Mouse (Mus musculus) kidney, postnatal 10 days (tissue): ENCODE data around the gene Adamts2.

Source experiments
- DNase-seq: peaks from one replicate; pipeline ENCODE4 v3.0.0; 2021; ENCODE audit warnings: mixed read lengths

Adamts2 gene

DNA sequence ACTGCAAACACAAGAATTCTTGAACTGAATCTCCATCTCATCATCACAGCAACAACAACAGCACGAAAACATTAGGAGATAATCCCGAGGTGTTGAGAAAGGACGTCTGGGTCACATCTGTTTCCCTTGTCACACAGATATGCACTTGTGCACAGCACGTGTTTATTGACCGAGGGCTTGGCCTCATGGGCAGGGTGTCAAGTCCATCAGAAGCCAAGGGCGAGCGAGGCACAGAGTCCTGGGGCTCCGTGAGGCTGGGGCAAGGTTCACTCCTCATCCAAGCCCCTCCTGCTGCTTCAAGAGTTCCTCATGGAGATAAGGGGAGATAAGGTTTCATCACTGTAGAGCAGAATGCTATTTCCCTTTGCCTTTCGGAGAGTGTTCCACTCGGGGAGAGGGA is 137.6 kb downstream of the Adamts2 start:
- peak; percentile 16 for DNase-seq

DNA sequence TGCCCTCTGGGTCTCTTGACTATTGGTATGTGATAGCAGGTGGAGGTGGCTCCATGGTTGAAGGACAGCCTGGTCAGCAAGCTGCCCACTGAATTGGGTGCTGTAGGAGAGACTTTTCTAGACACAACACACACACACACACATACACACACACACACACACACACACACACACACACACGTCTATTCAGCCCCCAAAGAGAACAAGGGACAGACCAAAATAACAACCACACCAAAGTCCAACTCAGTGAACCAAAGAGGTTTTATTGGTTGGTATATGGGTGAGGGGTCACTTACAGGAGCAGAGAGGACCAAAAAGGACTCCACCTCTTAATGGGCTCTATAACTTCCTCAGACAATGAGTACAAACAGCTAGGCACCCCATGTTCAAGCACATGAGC is 140.3 kb downstream of the Adamts2 start:
- peak; percentile 17 for DNase-seq

DNA sequence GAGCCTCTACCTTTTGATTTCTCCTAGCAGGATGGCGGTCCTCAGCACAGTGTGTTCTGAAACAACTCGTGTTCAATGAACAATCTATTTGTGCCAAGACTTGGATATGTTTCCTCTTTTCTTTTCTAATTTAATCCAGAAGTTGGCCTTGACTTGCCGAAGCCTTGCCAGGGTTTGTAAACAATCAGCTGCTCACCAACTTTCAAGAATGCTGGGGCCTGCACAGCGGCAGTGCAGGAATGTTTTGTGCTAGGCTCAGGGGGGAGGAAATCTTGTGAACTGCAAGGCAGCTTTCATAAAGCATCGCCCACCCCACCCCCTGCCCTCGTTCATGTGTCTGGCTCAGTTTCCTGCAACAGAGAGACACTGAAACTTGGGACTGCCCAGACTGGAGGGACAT is 143.1 kb downstream of the Adamts2 start:
- no peak for DNase-seq

DNA sequence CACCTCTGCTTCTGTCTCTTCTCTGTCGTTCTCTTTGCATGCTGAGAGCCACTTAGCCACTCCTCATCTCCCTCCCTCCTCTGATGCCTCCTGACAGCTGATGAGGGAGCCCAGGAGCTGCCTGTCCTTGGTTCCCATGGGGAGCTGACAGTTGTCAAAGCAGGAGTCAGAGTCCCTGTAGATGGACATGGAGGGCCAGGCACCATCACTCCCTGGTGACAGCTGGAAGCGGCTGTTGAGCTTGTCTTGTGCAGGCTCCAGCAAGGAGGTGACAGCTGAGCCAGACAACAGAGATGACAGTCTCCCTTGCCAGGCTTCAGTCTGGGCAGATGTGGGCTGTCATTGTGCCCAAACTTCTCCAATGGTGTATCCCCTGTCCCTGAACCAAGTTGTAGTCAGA is 144.6 kb downstream of the Adamts2 start:
- DNase-seq, result peak; percentile 24

DNA sequence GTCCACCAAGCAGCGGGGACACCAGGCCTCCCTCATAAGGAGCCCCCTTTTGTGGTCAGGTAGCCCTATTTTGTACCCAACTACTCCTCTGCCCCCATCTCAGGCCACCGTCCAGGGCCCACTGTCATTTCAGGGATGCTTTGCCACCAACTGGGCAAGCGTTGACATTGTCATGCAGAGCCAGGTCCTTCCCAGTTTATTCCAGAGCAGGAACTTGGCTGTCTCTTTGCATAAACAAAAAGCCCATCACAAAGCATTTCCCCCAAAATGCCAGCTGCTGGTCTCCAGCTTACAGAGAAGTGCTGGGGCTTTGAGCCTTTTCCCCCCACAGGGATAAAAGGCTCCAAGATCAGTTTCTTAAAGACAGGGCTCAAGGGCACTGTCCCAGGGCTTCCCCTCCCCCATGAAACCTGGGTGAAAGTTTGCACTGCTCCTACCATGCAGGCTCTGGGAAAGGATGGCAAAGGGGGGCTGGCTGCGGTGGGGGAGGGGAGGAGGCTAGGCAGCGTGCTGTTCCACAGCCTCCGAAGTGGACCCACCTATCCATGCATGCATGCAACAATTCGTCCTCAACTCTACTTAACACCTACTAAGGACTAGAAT is 149.2 kb downstream of the Adamts2 start:
- no peak for DNase-seq

DNA sequence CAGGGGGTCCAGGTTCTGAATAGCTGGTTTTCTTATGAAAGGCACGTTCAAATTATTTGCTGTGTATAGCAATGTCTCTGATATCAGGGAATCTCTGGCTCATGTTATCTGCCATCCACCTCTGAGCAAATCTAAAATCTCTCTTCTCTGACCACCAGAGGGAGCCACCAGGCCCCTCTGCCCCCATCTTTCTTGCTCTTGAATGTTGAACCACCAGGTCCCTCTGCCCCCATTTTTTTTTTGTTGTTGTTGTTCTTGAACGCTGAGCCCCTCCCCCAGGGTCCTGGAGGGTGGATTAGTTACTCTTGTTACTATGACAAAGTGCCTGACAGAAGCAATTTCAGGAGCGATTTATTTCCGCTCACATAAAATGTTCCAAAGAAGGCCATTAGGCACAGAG is 155.9 kb downstream of the Adamts2 start:
- no peak for DNase-seq

DNA sequence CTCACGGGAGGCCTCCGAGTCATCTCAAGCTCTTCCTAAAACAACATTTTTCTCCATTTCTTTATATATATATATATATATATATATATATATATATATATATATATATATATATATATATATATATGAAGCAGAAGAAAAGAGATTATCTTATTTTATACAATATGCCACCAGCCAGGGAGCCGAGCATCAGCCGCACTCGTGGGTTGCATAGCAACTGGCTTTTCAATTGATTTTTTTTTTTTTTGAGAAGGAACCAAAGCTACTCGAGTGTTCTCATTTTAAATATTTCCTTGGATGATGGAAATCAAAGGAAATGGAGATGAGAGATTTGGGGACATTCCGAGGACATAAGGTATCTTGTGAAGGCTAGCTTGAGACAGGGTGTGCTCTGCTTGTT is 164.6 kb downstream of the Adamts2 start:
- DNase-seq, result no peak

DNA sequence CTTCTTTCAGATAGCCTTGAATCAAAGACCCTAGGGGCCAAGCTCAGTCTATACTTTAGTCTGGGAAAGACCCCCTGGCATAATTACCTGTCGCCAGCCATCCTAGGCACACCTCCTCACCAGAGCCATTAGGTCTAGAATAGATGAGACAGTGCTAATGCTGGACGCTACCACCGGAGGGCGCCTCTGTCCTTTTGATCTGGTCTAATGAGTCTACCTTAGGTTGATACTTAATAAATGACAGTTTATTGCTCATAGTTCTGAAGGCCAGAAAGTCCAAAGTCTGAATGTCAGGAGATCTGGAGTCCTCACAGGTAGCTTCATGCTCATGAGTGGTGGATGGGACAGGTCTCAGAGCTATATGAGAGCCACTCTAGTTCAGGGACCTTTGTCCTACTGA is 165.2 kb downstream of the Adamts2 start:
- peak; percentile 65 for DNase-seq

DNA sequence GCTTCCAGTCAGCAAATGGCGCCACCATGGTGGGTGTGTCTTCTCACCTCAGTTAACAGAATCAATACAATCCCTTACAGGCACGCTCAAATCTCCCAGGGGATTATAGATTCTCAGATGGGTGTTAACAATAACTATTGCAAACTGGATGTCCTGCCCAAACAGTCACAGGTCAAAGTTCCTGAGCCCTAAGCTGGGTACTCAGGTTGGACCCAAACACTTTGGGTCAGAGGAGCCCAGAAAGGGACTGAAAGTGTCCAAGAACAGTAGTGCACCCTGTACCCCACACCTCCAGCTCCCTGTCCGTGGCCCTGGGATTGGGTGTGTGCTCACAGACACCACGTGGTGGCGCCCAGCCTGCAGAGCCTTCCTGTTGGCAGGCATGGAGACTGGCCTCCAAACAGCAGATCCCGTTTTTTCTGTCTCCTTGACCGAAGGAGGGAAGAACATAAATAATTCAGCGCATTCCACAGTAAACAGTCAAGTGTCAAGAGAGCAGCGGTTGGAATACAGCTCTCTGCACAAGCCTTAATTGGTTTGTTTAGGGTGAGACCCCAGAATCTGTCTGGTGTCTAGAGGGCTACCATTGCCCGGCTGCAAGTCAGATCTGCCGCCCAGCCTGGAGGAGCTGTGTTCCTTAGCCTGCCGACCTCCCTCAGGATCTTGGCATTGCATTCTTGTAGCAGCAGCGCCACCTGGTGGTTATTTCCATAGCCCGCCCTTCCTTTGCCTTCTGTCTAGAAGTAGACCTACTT is 167.3 kb downstream of the Adamts2 start:
- peak; percentile 94 for DNase-seq

DNA sequence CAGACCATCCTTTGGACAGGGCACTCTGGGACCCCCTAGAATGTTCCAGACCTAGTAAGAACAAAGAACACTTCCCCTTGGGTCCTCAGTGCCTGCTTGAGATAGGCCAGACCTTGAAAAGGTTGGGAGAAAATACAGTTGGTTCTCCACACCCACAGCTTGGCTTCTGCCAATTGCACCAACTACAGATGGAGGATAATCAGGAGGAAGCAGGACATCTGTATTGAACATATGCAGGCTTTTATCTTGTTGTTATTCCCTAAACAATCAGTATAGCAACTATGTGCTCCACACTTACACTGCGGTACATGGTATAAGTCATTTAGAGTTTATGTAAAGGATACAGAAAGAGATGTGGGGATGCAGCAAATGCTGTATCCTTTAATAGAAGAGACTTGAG is 169.1 kb downstream of the Adamts2 start:
- DNase-seq, result no peak

DNA sequence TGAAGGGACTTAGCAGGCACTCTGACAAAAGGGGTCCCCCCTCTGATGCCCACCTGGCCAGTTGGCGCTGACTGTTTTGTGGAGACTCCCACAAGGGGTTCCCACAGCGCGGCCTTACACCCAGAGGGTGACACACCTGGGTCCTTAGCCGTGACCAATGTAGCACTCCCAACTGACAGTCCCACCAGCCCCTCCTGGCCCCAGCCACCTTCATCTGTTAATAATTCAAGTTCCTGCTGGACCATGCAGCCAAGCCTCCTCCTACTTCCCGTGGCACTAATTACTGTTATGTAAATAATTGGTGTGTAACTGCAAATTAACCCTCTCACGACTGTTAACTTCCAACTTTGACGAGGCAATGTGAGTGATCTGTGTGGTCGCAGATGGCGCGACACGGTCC is 195.8 kb downstream of the Adamts2 start:
- no peak for DNase-seq

DNA sequence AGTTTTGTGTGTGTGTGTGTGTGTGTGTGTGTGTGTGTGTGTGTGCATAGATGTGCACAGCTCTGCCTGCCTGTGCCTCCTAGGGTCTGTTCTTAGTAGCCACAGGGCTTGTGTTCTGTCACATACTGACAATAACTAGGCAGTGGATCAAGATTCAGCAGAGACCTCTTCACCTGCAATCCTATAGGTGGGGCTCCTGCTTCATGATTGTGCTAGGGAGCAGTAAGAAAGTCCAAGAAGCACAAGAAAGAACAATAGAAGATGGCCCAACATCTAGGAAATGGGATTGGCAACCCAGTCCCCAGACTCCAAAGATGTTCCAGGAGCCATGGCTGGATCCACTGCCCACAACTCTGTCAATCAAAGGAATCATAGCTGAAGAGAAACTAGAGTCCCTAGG is 197.0 kb downstream of the Adamts2 start:
- DNase-seq, result no peak

DNA sequence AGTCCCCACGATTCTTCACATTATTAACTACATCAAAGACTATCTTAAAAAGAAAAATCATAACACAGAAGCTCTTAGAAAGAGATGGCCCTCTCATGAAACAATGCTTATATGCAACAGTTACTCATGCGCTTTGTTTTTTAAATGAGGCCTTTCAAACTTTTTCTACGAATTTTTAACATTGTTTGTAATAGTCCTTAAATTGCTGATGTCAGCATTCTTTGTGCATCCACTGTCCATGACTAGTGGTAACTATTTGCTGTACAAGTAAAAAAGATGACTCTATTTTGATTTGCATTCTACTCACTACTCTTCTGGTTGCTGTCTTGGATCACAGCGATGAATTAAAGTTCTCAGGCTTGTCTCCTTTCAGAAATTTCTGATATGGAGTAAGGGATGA is 212.3 kb downstream of the Adamts2 start:
- DNase-seq, result no peak

DNA sequence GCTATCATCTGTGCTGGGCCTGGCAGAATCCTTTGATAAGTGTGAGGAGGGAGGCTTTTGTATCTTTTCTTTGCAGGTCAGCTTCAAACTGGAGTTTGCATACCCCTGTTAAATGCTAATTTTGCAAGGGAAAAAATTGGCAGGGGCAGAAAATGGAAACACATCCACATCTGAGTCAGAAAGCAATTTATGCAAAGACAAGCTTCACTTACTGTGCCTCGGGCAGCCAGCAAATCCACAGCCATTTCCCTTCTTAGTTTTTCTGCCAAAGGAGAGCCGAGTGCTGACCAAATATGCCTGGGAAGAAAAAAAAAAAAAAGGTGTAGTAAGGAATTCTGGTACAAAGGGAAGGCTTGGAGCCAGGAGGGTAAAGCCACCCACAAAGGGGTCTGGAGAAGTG is 224.3 kb downstream of the Adamts2 start:
- DNase-seq, result no peak

DNA sequence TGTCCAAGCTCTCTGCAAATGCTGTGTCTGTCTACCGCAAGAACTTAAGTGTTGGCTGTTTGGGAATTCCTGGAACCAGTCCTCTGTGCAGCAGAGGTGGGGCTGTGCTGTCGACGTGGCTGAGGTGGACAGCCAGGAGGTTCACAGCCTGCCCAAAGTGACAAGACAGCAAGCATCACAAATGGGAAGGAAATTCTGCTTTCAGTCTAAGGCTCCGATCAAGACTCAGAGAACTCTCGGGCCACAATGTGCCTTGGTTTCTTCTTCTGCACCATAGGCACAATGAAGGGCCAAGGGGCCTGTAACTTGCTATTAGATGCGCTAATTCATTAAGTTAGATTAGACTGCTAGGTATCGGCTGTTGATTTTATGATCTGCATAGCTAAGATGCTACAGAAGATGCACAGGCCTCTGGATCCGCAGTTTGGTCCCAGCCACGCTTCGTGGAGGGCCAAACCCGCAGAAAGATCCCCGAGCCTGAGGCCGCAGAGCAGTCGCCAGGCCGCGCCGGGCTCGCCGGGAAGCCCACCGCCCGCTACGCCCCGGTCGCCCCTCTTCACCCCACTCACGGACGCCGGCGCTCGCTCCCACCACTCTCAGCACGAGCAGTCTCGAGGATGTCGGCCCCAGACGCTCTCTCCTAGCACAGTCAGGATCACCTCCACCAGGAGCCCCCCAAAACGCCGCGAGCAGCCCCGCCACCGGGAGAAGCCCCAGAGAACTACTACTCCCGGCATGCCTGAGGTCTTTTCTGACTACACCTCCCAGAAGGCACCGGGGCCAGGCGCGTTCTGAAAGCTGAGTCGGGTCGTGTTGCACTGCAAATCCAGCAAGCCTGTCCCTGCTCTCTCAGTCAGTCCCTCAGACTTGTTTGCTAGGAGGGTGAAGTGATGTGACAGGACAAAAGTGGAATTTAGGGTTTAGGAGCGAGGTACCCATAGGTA is 225.4 kb downstream of the Adamts2 start, which contains the start of gene Zfp354c:
Zfp354c (minus strand) TSS at position 715 of the 944 bp plus-strand sequence.
- DNase-seq, result peak; percentile 91

DNA sequence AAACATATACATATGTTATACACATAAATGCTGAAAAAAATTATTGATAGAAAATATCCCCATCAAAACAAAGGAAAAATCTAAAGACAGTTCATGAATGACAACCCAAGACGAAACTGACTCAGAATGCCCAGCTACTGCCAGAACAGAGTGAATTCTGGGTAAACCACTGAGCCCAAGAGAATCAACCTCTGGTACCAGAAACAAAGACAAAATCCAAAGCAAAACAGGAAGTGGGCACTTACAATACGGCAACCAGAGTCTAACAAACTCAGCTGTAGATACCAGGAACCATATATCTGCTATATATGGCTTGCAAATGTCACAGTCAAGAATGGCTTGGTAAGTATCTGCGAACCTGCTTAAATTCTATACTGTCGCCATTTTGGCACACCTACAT is 233.8 kb downstream of the Adamts2 start:
- no peak for DNase-seq

DNA sequence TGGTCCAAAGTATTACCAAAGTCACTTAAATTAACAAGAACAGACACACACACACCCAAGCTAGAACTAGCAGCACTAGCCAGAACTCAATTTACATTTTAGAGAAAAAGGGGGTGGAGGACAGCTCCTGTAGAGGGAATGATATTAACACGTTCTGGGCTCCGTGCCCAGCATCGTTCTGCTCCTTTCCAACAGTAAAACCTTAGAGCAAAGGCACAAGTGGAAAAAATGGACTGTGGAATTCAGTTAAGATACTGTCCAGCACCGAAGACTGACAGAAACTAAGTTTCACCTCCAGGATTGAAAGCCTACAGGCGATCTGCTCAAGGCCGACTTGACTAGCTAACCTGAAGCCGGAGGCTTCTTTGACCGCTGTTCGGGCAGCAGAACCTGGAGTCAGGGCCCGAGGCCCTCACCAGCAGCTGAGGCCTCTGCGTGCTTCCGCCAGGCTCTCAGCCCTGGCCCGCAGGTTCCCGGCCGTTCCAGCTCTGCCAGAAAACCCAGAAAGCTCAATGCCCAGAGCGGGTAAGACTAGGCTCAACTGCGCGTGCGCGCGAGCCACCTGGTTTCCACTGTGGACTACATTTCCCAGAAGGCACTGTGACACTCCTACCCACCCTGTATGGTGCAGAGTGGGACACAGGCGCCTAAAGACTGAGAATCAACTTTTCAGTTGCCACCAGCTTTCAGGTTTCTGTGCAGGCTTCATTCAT is 239.3 kb downstream of the Adamts2 start, which contains the start of gene Zfp879:
Zfp879 (minus strand) TSS at position 530 of the 713 bp plus-strand sequence.
- DNase-seq, result peak; percentile 94

DNA sequence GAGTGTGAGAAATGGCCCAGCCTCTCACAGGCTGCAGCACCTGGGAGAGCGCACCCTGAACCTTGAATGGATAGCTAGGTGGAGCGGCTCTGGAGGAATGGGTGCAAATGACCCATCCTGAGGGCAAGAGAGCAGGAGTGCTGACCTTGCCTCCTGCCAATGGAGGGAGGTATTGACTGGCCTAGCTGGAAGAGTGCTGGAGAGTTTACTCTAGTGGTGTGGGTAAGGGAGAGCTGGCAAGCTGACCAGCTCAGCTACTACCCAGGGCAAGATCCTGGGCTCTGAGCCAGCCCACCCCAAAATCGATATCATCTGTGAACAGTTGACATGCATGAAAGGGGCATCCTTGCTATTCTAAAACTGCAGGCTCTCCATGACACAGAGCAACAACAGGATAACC is 244.1 kb downstream of the Adamts2 start:
- DNase-seq, result no peak

DNA sequence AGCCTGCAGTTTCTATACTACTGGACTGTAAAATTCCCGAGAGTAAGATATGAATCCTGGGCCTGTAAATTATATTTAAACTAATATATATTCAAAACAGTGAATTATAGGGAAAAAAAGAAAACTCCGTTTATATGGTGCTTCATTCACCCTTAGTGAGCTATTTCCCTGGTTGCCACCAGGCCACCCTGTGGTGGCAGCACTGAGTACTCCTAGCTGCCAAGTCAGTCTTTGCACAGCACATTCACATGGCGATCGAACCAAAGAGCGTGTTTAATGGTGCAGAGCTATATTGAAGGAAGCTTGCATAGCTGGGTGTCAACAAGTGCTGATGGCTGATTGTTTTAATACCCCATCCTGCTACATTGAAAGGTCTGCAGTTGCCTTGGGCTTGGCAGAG is 245.2 kb downstream of the Adamts2 start:
- peak; percentile 22 for DNase-seq

DNA sequence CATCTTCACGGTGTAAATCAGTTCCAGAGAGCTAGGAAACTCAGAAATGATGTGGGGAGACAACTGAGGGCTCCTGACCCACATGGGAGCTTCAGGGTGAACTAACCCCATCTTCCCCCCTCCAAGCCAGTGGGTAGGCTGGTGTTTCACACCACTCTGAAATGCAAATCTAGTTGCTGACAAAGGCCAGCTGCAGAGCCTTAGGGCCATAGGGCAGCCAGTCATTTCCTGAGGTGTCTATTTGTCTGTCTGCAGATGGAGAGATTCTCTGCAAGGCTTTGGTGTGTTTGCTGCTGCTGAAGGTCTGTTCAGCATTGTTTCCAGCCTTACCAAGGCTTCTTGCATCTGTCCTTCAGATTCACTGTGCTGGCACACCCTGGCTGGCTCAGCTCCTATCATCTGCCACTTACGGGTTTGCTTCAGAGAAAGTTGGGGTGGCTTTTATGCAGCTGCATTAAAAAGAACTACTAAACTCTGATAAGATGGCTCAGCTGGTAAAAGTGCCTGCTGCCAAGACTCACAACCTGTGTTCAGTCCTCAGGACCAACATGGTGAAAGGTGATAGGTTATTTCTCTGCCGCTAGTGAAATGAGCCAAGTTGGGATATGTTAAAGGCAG is 246.7 kb downstream of the Adamts2 start:
- no peak for DNase-seq

DNA sequence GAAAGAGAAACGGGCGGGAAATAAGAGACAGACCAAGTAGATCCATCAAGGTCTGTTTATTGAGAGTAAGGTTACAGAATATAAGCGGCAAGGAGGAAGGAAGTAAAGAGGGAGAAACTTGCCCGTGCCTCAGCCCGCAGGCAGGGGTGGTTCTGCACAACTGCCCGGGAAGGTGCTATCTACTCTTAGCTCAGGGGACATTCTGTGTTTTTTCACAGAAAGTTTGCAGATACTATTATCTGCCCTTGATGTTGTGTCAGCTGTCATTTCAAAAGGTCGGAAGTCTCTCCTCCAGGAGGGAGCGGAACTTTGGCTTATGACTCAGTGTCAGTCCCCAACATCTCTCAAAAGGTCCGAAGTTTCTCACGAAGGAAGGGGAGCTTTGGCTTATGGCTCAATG is 247.4 kb downstream of the Adamts2 start:
- DNase-seq, result no peak

DNA sequence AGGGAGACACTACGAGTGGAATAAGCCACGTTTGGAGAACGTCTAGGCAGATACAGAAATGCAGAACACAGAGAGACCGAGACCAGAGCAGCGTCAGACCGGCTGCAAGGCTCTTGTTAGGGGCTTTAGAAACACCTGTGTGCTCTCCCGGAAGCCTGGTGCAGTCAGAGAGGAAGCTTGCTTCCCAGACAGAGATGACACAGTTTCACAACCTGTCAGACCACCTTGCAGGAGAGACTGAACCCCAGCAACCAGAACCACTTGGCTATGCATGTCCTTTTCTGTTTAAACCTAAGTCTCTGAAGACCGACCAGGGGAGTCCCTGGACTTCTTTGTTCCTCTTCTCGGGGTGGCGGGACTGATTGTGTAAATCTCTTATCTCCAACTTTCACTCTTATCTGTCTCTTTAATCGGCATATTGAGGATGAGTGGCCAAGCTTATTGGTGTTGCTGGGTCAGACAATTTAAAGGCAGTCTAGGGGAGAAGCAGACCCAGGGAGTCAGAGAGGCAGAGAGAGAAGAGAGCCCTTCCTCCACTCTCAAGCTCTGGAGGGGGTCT is 248.4 kb downstream of the Adamts2 start, which contains the start of gene Grm6:
Grm6 (plus strand) TSS at position 509 of the 559 bp plus-strand sequence.
- no peak for DNase-seq
